Mouse (Mus musculus): ENCODE data around the gene Cgref1. TPM values are rescaled to one million over a fixed set of nuclear protein-coding genes. Genes with fewer than 3 reads are reported as not detected.

Cgref1 gene
- polyA plus RNA-seq, 1 experiment from 2014 or later: 3.7 TPM

DNA sequence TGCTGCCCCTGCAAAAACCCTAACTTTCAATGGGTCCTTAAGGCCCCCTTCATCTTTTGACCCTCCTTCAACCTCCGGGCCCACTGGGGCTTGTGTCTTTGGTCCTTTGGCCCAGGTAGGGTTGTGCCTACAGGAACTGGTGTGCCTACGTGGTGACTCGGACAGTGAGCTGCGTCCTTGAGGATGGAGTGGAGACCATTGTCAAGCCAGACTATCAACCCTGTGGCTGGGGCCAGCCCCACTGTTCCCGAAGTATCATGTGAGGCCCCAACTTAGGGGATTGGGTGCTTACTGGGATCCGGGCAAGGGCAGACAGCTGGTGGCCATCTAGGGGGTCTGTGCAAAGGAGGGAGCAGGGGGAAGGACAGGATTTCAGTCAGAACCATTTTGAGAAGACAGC, 30.5 kb downstream of the Cgref1 start:
- DNase-seq (ENCODE audit: low spot score) (no peak), ATAC-seq (replicated peaks; ENCODE audit: insufficient number of reproducible peaks, low FRiP score, low TSS enrichment, low read depth) (no peak)
- H3K4me3 ChIP-seq (ENCODE audit: low read depth, low read length): peak overlapping the region; percentile 60
- H3K9me3 ChIP-seq (replicated peaks; ENCODE audit: control insufficient read depth, low read length): no peaks in the 10 kb centered on the region
- peaks cover 7% of the 10 kb centered on the region for H3K4me1 ChIP-seq (ENCODE audit: control insufficient read depth, insufficient read depth, low read length)
- peaks cover 5% of the 10 kb centered on the region for H3K36me3 ChIP-seq (replicated peaks; ENCODE audit: control insufficient read depth, insufficient read depth, low read depth, low read length)
- 50% methylated on average over 6 of the region's 6 CpGs for WGBS
- H3K27me3 ChIP-seq (ENCODE audit: control insufficient read depth, insufficient read depth, low read length): no peaks in the 10 kb centered on the region
- peak overlapping the region; percentile 74 for H3K9ac ChIP-seq (replicated peaks; ENCODE audit: low read length)
- peak overlapping the region; percentile 94 for H3K27ac ChIP-seq (replicated peaks; ENCODE audit: low read depth, low read length)
- peak overlapping the region; percentile 89 for H3K4me2 ChIP-seq (ENCODE audit: low read depth, low read length)

- ATAC-seq (replicated peaks; ENCODE audit: insufficient number of reproducible peaks, low FRiP score, low TSS enrichment, low read depth): no peak
- Histone ChIP-seq H3K36me3 (replicated peaks; ENCODE audit: control insufficient read depth, insufficient read depth, low read depth, low read length) (peaks cover 5% of the 10 kb centered on the region), H3K4me3 (ENCODE audit: low read depth, low read length) (peak overlapping the region; percentile 60), H3K9me3 (replicated peaks; ENCODE audit: control insufficient read depth, low read length) (no peaks in the 10 kb centered on the region), H3K27me3 (ENCODE audit: control insufficient read depth, insufficient read depth, low read length) (no peaks in the 10 kb centered on the region), H3K27ac (replicated peaks; ENCODE audit: low read depth, low read length) (peak overlapping the region; percentile 94), H3K9ac (replicated peaks; ENCODE audit: low read length) (peak overlapping the region; percentile 74), H3K4me1 (ENCODE audit: control insufficient read depth, insufficient read depth, low read length) (peaks cover 7% of the 10 kb centered on the region), H3K4me2 (ENCODE audit: low read depth, low read length) (peak overlapping the region; percentile 89)
- 23% methylated on average over 7 of the region's 7 CpGs for WGBS
- DNase-seq (ENCODE audit: low spot score): no peak
Measured at GRCm38 (mm10) chr5:30914101-30914635, 31.2 kb downstream of the Cgref1 start.

DNA sequence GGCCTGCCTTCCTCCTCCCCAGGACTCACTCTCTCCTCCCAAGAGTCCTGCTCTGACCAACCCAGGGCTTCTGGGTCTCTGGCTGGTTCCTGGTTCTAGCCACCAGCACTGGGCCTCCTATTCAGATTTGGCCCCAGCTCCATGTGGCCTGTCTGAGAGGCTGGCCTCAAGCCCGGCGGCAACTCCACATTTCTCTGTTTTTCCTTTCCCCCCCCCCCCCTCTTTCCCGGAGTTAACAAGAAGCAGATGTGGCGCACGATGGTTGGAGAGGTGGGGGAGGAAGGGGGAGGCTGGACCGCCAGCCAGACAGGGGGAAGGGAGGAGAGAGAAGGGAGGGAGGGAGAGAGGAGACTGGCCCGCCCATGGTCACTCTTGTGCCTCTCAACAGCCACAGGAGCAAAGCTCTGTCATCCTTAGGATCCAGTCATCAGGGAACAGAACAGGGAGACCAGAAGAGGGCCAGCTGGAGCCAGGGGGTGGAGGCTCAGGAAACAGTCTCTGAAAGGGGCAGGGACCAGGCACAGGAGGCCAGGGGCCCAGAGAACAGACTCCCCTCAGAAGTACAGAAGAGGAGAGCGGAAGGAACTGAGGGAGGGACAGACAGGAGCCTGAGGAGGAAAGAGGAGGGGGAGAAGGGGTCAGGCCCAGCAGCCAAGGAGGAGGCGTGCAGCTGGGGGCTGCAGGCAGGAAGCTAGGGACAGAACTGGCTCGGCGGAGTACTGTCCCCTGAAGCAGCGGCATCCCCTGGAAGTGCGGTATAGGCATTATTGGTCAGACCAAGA, 32.1 kb downstream of the Cgref1 start, which contains the start of gene Emilin1:
TSS of gene Emilin1 (plus strand) at position 343 of the 782 bp plus-strand sequence.
- Histone ChIP-seq H3K4me2 (ENCODE audit: low read depth, low read length) (peak within 1 kb of the TSS; percentile 89), H3K27me3 (ENCODE audit: control insufficient read depth, insufficient read depth, low read length) (no peaks in the 10 kb centered on the region), H3K4me1 (ENCODE audit: control insufficient read depth, insufficient read depth, low read length) (peaks cover 10% of the 10 kb centered on the region), H3K36me3 (replicated peaks; ENCODE audit: control insufficient read depth, insufficient read depth, low read depth, low read length) (no peaks in the 10 kb centered on the region; the same call in 1 of the 2 replicates), H3K9me3 (replicated peaks; ENCODE audit: control insufficient read depth, low read length) (no peaks in the 10 kb centered on the region), H3K4me3 (ENCODE audit: low read depth, low read length) (peak within 1 kb of the TSS; percentile 60), H3K27ac (replicated peaks; ENCODE audit: low read depth, low read length) (peak within 1 kb of the TSS; percentile 94), H3K9ac (replicated peaks; ENCODE audit: low read length) (peak within 1 kb of the TSS; percentile 74)
- DNase-seq (ENCODE audit: low spot score) (peak; percentile 94), ATAC-seq (replicated peaks; ENCODE audit: insufficient number of reproducible peaks, low FRiP score, low TSS enrichment, low read depth) (peak; percentile 70)
- WGBS: 11% methylated on average over 11 of the region's 13 CpGs

DNA sequence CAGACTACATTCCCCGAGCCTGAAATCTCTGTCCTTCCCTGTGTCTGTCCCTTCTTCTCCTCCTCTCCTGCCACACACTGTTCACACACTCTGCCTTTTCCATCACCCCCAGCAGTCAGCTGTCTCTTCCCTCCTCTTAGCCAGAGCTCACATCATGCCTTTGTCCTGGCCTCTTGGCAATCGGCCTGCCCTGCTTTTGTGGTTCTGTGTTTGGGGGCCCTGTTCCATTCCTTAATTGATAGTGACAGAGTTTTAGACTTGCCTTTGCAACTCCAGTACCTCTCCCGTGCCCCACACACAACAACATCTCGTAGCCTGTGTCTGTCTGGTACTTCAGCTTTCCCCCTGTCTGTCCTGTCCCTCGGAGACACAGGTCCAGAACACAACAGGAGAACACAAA, 33.2 kb downstream of the Cgref1 start:
- no peak for ATAC-seq (replicated peaks; ENCODE audit: insufficient number of reproducible peaks, low FRiP score, low TSS enrichment, low read depth)
- peak overlapping the region; percentile 74 for H3K9ac ChIP-seq (replicated peaks; ENCODE audit: low read length)
- 42% methylated on average over 5 of the region's 5 CpGs for WGBS
- no peaks in the 10 kb centered on the region; the same call in 1 of the 2 replicates for H3K36me3 ChIP-seq (replicated peaks; ENCODE audit: control insufficient read depth, insufficient read depth, low read depth, low read length)
- H3K4me1 ChIP-seq (ENCODE audit: control insufficient read depth, insufficient read depth, low read length): peaks cover 13% of the 10 kb centered on the region
- no peak overlapping the region for H3K4me2 ChIP-seq (ENCODE audit: low read depth, low read length)
- no peaks in the 10 kb centered on the region for H3K9me3 ChIP-seq (replicated peaks; ENCODE audit: control insufficient read depth, low read length)
- H3K27me3 ChIP-seq (ENCODE audit: control insufficient read depth, insufficient read depth, low read length): no peaks in the 10 kb centered on the region
- no peak overlapping the region for H3K4me3 ChIP-seq (ENCODE audit: low read depth, low read length)
- DNase-seq (ENCODE audit: low spot score): peak; percentile 33
- peak overlapping the region; percentile 94 for H3K27ac ChIP-seq (replicated peaks; ENCODE audit: low read depth, low read length)

- peaks cover 18% of the 10 kb centered on the region for H3K4me1 ChIP-seq (ENCODE audit: control insufficient read depth, insufficient read depth, low read length)
- H3K4me3 ChIP-seq (ENCODE audit: low read depth, low read length): no peak overlapping the region
- DNase-seq (ENCODE audit: low spot score) (no peak), ATAC-seq (replicated peaks; ENCODE audit: insufficient number of reproducible peaks, low FRiP score, low TSS enrichment, low read depth) (no peak)
- no peak overlapping the region for H3K4me2 ChIP-seq (ENCODE audit: low read depth, low read length)
- no peaks in the 10 kb centered on the region for H3K27me3 ChIP-seq (ENCODE audit: control insufficient read depth, insufficient read depth, low read length)
- H3K27ac ChIP-seq (replicated peaks; ENCODE audit: low read depth, low read length): no peak overlapping the region
- no peak overlapping the region for H3K9ac ChIP-seq (replicated peaks; ENCODE audit: low read length)
- no peaks in the 10 kb centered on the region for H3K9me3 ChIP-seq (replicated peaks; ENCODE audit: control insufficient read depth, low read length)
- peaks cover 3% of the 10 kb centered on the region; the same call in 1 of the 2 replicates for H3K36me3 ChIP-seq (replicated peaks; ENCODE audit: control insufficient read depth, insufficient read depth, low read depth, low read length)
Measured at GRCm38 (mm10) chr5:30910481-30910880, 34.9 kb downstream of the Cgref1 start.

GRCm38 (mm10) chr5:30909863-30910262, 35.5 kb downstream of the Cgref1 start:
- Histone ChIP-seq H3K4me1 (ENCODE audit: control insufficient read depth, insufficient read depth, low read length) (peaks cover 18% of the 10 kb centered on the region), H3K36me3 (replicated peaks; ENCODE audit: control insufficient read depth, insufficient read depth, low read depth, low read length) (peaks cover 6% of the 10 kb centered on the region; the same call in 1 of the 2 replicates), H3K27me3 (ENCODE audit: control insufficient read depth, insufficient read depth, low read length) (no peaks in the 10 kb centered on the region), H3K9ac (replicated peaks; ENCODE audit: low read length) (no peak overlapping the region), H3K4me2 (ENCODE audit: low read depth, low read length) (no peak overlapping the region), H3K27ac (replicated peaks; ENCODE audit: low read depth, low read length) (no peak overlapping the region), H3K4me3 (ENCODE audit: low read depth, low read length) (no peak overlapping the region), H3K9me3 (replicated peaks; ENCODE audit: control insufficient read depth, low read length) (no peaks in the 10 kb centered on the region)
- no peak for DNase-seq (ENCODE audit: low spot score)
- no peak for ATAC-seq (replicated peaks; ENCODE audit: insufficient number of reproducible peaks, low FRiP score, low TSS enrichment, low read depth)
- 76% methylated on average over 7 of the region's 7 CpGs for WGBS

GRCm38 (mm10) chr5:30909300-30909659, 36.1 kb downstream of the Cgref1 start:
- no peak for ATAC-seq (replicated peaks; ENCODE audit: insufficient number of reproducible peaks, low FRiP score, low TSS enrichment, low read depth)
- 23% methylated on average over 7 of the region's 7 CpGs for whole genome bisulfite sequencing
- H3K9me3 ChIP-seq (replicated peaks; ENCODE audit: control insufficient read depth, low read length): no peaks in the 10 kb centered on the region
- no peak overlapping the region for H3K4me3 ChIP-seq (ENCODE audit: low read depth, low read length)
- H3K9ac ChIP-seq (replicated peaks; ENCODE audit: low read length): no peak overlapping the region
- H3K27ac ChIP-seq (replicated peaks; ENCODE audit: low read depth, low read length): peak overlapping the region; percentile 87
- H3K4me1 ChIP-seq (ENCODE audit: control insufficient read depth, insufficient read depth, low read length): peaks cover 18% of the 10 kb centered on the region
- no peak for DNase-seq (ENCODE audit: low spot score)
- H3K27me3 ChIP-seq (ENCODE audit: control insufficient read depth, insufficient read depth, low read length): no peaks in the 10 kb centered on the region
- peaks cover 6% of the 10 kb centered on the region; the same call in 1 of the 2 replicates for H3K36me3 ChIP-seq (replicated peaks; ENCODE audit: control insufficient read depth, insufficient read depth, low read depth, low read length)
- H3K4me2 ChIP-seq (ENCODE audit: low read depth, low read length): no peak overlapping the region; the same call in 1 of the 2 replicates
